Mouse (Mus musculus) MEL (cell line): ENCODE results near the gene Pld5.

ENCODE experiments used
- BHLHE40 ChIP-seq: IDR thresholded peaks from 2 replicates; pipeline ENCODE4 v1.6.1; 2012; ENCODE audit warnings: low read depth, mild to moderate bottlenecking, inconsistent platforms, low read length, improper control_type of control experiment, borderline replicate concordance
- CHD2 ChIP-seq: IDR thresholded peaks from 2 replicates; pipeline ENCODE4 v1.6.1; 2011; ENCODE audit warnings: low read length, improper control_type of control experiment
- CTCF ChIP-seq, 3 experiments: IDR thresholded peaks in 2 of 3; conservative IDR thresholded peaks in 1 of 3; 2 replicates each; pipeline ENCODE4 v1.5.1; 2011 to 2012; ENCODE audit warnings: low read length in 3 of 3, low read depth in 2 of 3, mild to moderate bottlenecking in 2 of 3, improper control_type of control experiment in 1 of 3, inconsistent platforms in 1 of 3, mixed read lengths in 1 of 3, moderate library complexity in 1 of 3; ENCODE audit not compliant: control insufficient read depth in 1 of 3, insufficient read depth in 1 of 3, poor library complexity in 1 of 3, severe bottlenecking in 1 of 3
- E2F4 ChIP-seq: IDR thresholded peaks from 2 replicates; pipeline ENCODE4 v1.6.1; 2011; ENCODE audit warnings: low read depth, low read length, improper control_type of control experiment, borderline replicate concordance
- POLR2A ChIP-seq, 2 experiments: IDR thresholded peaks; 2 replicates each; pipeline ENCODE4 v1.6.1; 2011 to 2012; ENCODE audit warnings: low read length in 2 of 2, mild to moderate bottlenecking in 2 of 2, control low read depth in 1 of 2, improper control_type of control experiment in 1 of 2, low read depth in 1 of 2, moderate library complexity in 1 of 2; ENCODE audit not compliant: control insufficient read depth in 1 of 2, insufficient read depth in 1 of 2, poor library complexity in 1 of 2
- SIN3A ChIP-seq: IDR thresholded peaks from 2 replicates; pipeline ENCODE4 v1.6.1; 2012; ENCODE audit warnings: low read length, improper control_type of control experiment, inconsistent platforms
- UBTF ChIP-seq: IDR thresholded peaks from 2 replicates; pipeline ENCODE4 v1.6.1; 2012; ENCODE audit warnings: low read depth, mild to moderate bottlenecking, inconsistent platforms, low read length, improper control_type of control experiment, moderate library complexity, borderline replicate concordance; ENCODE audit not compliant: insufficient read depth
- USF1 ChIP-seq: IDR thresholded peaks from 2 replicates; pipeline ENCODE4 v1.6.1; 2014; ENCODE audit warnings: low read depth, mild to moderate bottlenecking, inconsistent platforms, low read length, improper control_type of control experiment, moderate library complexity
- ZC3H11A ChIP-seq: IDR thresholded peaks from 2 replicates; pipeline ENCODE4 v1.6.1; 2012; ENCODE audit warnings: low read depth, mild to moderate bottlenecking, inconsistent platforms, low read length, improper control_type of control experiment
- ZNF384 ChIP-seq: IDR thresholded peaks from 2 replicates; pipeline ENCODE4 v1.6.1; 2012; ENCODE audit warnings: low read depth, mild to moderate bottlenecking, inconsistent platforms, low read length, improper control_type of control experiment

DNA sequence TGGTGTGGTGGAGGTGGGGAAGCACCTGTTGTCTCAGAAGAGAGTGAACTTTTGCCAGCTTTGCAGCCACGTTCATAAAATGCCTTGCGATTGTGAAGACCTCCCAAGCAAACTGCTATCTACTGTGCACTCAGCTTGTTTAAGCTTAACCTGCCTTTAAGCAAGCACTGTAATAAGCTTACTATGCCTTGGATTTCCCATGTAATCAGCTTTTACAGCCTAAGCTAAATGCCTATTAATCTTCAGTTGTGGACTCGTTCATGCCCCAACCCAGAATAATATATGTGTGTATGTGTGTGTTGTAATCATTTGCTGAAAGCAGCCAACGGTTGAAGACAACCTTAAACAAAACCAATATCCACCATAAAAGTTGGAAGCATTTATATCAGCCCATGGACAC lies 232.1 kb downstream of the Pld5 start:
- TF ChIP-seq USF1 (no peak), ZC3H11A (no peak), POLR2A (IDR thresholded peaks at IDR 0.05; ENCODE audit: control insufficient read depth in 1 of 2, insufficient read depth in 1 of 2, low read depth in 1 of 2, low read length in 2 of 2, poor library complexity in 1 of 2) (no peak), CTCF (IDR thresholded peaks at IDR 0.05 in 2 of 3, conservative IDR thresholded peaks at IDR 0.05 in 1 of 3; ENCODE audit: control insufficient read depth in 1 of 3, insufficient read depth in 1 of 3, low read depth in 2 of 3, low read length in 3 of 3, poor library complexity in 1 of 3, severe bottlenecking in 1 of 3) (no peak), CHD2 (no peak), E2F4 (no peak), SIN3A (no peak), ZNF384 (no peak), BHLHE40 (no peak), UBTF (no peak)
